Mouse (Mus musculus): ENCODE data around the gene Eif4b.
"Not testable (repeated sequence)": the region's sequence is repeated elsewhere in the genome, so short reads cannot be mapped to it uniquely, and the experiment has no call there.

The Eif4b gene

DNA sequence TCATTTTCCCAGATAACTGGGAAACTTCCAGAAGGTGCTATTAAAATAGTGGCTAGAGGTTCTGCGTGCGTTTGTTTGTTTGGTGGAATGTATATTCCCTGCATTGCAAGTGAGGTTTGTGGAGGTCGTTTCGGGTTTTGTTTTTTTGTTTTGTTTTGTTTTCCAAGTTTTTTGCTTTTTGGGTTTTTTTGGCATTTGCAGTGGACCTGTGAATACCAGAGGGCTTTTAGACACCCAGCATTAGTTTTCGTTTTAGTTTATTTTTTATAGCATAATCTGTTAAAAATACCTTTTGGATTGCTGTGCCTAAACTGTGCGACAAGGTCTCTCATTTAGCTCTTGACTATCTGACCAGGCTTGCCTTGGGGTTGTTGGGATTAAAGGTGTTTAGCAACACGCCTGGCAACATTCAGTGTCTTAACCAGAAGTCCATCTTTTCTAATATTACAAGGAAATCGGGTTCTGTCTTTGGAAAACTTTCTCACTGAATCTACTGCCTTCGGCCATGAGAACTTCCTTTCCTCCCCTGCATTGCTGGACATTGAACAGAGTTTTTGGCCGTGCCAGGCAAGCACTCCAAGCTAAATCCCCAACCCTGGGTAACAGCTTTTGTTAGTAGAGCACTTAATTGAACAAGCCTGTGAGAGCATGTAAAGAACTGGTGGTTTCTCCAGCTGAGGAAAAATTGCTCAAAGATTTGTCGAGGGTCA is 1.5 kb downstream of the Eif4b start:
- no peak for DNase-seq (ENCODE audit: low spot score in 2 of 2)

DNA sequence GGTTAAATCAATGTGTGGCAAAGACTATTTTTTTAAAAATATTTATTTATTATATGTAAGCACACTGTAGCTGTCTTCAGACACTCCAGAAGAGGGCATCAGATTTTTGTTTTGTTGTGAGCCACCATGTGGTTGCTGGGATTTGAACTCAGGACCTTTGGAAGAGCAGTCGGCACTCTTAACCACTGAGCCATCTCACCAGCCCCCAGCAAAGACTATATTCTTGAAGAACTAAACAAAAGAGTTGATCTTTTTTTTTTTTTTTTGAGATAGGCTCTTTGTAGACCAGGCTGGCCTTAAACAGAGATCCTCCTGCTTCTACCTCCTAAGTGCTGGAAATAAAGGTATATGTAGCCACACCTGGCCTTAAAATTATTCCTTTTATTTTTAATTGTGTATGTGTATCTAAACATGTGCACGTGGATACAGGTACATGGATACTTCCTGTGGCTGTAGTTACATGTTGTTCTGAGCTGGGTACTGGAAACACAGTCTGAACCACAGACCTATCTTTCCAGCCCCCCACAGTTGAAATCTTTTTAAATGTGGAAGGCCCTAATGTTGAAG is 3.6 kb downstream of the Eif4b start:
- no peak for DNase-seq (ENCODE audit: low spot score in 2 of 2)

DNA sequence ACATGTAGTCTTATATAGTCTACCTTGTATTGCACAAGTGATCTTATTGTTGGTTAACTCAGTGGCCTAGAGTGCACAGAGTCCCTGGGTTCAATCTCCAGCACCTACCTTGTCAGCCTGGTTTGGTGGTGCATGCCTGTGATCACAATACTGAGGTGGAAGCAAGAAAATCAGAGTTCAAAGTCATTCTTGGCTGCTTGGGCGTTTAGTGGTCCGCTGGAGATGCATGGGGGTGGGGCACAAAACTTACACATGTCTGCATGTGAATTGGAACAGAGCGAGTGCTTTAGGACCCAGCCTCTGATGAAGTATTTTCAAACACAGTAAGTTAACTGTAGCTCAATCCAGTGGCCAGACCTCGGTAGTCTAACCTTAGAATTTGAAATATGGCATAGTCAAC is 5.6 kb downstream of the Eif4b start:
- DNase-seq (ENCODE audit: low spot score in 2 of 2), result no peak

DNA sequence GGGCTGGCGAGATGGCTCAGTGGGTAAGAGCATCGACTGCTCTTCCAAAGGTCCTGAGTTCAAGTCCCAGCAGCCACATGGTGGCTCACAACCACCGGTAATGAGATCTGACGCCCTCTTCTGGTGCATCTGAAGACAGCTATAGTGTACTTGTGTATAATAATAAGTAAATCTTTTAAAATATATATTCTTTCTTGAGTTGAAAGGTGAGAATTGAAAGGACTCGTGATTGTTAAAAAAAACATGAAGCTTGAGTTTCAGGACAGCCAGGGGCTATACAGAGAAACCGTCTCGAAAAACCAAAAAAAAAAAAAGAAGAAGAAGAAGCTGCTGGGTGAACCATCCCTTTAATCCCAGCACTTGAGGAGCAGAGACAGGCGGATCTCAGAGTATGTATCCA is 6.4 kb downstream of the Eif4b start:
- DNase-seq (ENCODE audit: low spot score in 2 of 2), result not testable (repeated sequence)

GRCm38 (mm10) chr15:102080429-102080828 is 6.9 kb downstream of the Eif4b start:
- no peak for DNase-seq (ENCODE audit: low spot score in 2 of 2)

DNA sequence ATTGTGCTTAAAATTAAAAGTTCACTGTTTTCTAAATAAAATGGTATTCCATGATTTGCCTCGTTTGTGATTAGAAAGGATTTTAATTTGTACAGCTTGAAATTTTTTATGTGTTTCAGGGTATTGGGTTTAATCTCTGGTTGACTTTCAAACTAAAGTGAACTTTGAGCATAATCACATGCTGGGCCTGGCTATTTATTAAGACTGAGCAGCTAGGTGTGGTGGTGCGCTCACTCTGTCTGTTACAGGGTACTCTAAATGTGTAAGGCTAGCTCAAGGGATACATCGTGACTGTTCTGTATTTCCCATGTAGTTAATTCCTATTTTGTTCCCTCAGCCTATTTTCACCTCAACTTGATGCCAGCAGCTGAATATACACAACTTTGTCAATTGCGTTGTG is 8.6 kb downstream of the Eif4b start:
- DNase-seq (ENCODE audit: low spot score in 2 of 2), result no peak

DNA sequence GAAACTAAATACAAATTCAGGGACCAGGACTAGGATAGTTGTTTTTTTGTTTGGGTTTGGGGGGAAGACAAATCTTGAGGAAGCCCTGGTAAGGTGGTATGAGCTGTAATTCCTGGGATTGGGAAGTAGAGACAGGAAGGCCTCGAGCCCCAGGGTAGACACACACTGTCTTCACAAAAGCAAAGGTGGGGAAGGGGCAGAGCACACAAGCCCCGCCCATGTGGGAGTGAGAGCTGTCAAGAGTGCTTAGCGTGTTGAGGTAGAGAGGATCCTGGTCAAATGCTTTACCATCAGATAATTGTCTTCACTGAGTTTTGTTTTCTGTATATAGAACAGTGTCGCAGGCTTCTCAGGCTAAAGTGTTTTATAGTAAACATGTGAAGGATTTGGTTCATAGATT is 9.5 kb downstream of the Eif4b start:
- no peak for DNase-seq (ENCODE audit: low spot score in 2 of 2)

GRCm38 (mm10) chr15:102089914-102090585 is 16.5 kb downstream of the Eif4b start:
- DNase-seq (ENCODE audit: low spot score in 2 of 2), result no peak

DNA sequence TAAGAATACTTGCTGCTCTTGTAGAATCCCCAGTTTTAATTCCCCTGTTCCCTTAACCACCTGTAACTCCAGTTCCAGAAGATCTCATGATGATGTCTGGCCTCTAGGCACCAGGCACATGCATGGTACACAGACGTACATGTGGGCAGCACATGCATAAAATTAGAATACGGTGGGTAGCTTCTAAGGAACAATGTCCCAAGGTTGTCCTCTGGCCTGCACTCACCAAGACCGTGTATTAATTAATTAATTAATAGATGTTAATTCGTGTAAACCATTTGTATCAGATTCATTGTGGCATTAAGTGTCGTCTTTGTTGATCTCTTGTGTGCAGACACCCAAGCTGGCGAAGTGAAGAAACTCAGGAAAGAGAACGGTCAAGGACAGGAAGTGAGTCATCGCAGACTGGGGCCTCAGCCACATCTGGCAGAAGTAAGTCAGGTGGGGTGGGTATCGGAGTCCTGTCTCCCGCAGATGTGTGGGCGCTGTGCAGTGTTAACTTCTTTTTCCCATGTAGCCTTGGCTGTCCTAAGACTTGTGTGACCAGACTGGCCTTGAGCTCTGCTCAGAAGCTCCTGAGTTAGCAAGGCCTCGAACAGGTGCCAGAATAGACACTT is 17.6 kb downstream of the Eif4b start:
- no peak for DNase-seq (ENCODE audit: low spot score in 2 of 2)

GRCm38 (mm10) chr15:102091688-102092087 is 18.1 kb downstream of the Eif4b start:
- no peak for DNase-seq (ENCODE audit: low spot score in 2 of 2)

DNA sequence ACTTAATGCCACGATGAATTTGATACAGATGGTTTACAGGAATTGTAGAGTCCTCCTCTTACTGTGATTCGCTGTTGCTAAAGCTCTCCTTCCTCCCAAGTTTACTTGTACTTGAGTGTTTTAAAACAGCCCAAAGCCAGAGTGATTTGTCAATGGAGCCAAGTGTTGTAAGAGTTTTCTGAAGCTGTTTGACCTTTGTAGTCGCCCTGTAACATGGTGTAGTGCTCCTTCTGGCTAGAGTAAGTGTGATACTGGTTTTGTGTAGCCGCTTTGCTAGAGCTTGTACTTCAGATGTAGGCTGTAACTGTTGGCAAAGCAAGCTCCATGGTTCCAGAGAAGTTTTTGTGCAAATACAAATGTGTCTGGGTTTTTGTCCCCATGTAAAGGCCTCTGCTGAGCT is 18.6 kb downstream of the Eif4b start:
- no peak for DNase-seq (ENCODE audit: low spot score in 2 of 2)

- DNase-seq (ENCODE audit: low spot score in 2 of 2), result no peak
Measured at GRCm38 (mm10) chr15:102094157-102094556, 20.6 kb downstream of the Eif4b start.

- no peak for DNase-seq (ENCODE audit: low spot score in 2 of 2)
Measured at GRCm38 (mm10) chr15:102094988-102095387, 21.4 kb downstream of the Eif4b start.

- no peak for DNase-seq (ENCODE audit: low spot score in 2 of 2)
Measured at GRCm38 (mm10) chr15:102097147-102097915, 23.8 kb downstream of the Eif4b start.

- no peak for DNase-seq (ENCODE audit: low spot score in 2 of 2)
Measured at GRCm38 (mm10) chr15:102097991-102098555, 24.5 kb downstream of the Eif4b start.

DNA sequence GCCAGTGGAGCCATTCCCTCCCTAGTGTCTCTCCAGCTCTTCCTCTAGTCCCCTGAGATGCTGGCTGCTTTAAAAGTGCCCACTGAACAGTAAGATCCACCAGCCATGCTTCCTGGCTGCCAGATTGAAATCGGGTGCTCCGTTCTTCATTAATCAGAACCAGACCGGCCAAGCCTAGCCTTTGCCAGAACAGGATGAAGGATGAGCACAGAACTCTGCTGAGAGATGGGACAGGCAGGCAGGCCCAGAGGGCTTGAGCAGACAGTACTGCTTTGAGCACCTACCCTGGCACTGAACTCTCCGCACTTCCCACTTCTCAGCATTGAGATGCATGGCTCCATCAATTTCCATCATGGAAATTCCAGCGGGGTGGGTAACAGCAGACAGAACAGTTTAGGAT is 25.7 kb downstream of the Eif4b start:
- no peak for DNase-seq (ENCODE audit: low spot score in 2 of 2)

DNA sequence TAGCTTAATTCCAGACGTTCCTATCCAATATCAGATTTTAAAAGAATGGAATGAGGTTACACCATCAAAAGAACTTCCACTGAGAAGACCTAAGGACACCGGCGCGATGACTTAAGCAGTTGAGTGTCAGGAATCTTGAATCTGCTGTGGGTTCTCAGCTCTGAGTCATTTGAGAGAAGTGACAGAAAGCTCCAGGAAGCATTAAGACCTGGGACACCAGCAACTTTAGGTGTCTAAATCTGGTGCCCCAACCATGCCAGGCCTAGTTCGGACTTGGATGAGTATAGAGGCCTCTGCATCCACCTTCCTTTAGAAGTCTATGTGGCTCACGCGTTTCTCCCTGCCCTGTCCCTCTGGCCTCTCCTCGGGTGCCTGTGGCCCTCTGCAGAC is 26.2 kb downstream of the Eif4b start:
- DNase-seq (ENCODE audit: low spot score in 2 of 2), result no peak

DNA sequence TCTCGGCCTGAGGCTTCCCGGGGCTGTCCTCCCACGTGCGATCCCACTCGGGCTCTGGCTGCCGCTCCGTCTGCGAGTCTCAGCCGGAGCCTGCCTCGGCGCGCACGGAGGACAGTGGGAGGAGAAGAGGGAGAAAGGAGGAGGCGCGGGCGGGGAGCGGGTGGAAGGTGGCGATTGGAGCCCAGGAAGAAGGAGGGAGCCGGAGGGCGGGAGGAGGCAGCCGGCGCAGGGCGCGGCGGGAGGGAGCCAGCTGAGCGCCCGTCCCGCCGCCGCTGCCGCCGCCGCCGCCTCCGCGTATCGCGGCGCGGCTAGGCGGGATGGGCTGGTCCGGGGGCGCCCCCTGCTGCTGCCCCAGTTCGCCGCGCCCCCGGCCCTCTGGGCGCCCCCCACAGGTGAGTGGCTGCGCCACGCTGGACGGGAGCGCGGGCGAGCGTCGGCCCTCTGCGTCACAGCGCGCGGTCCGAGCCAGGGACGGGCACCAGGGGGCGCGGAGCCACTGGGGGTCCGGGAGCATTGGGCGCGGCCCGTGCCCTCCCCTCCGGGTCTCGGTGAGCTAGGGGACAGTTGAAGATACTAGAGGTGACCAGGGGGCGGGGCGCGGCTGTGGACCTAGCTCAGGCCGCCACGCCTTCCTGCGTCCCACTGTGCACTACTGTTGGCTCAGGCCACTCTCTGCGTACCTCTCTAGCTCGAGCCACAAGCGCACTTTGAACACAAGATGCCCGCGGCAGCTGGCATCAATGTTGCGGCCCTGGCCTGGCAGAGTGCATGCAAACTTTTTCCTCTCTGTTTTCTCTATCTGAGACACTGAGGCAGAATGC is 26.8 kb downstream of the Eif4b start, which contains the start of gene Tns2:
Tns2 (plus strand) TSS at position 253 of the 821 bp plus-strand sequence.
- DNase-seq (ENCODE audit: low spot score in 2 of 2), result peak; percentile 57 to 71

GRCm38 (mm10) chr15:102100996-102101671 is 27.6 kb downstream of the Eif4b start:
- DNase-seq (ENCODE audit: low spot score in 2 of 2), result peak in 1 of 2 experiments; percentile 32
